Mouse (Mus musculus) CH12.LX (cell line): ENCODE measurements around the gene Acsbg2. TPM values are rescaled to one million over a fixed set of nuclear protein-coding genes. Genes with fewer than 3 reads are reported as not detected.

Source experiments
- DNase-seq: peaks from one replicate; pipeline ENCODE4 v3.0.0-alpha.2; 2013; ENCODE audit errors: extremely low read depth
- H3K27ac ChIP-seq: 2 replicates; pipeline ENCODE4 v1.5.1; 2012; ENCODE audit warnings: low read depth, mild to moderate bottlenecking, control low read depth, moderate library complexity; ENCODE audit not compliant: insufficient read depth
- H3K27me3 ChIP-seq: replicated peaks from 2 replicates; pipeline ENCODE3; 2012; ENCODE audit warnings: inconsistent platforms
- H3K36me3 ChIP-seq, 2 experiments: replicated peaks in 1 of 2; 2 replicates each; pipeline versions ENCODE3 to v1.6.1; 2012; ENCODE audit warnings: inconsistent platforms in 1 of 2, low read length in 1 of 2, mild to moderate bottlenecking in 1 of 2, mixed read lengths in 1 of 2, moderate library complexity in 1 of 2; ENCODE audit not compliant: control insufficient read depth in 1 of 2, insufficient read depth in 1 of 2
- H3K4me1 ChIP-seq, 2 experiments: 2 replicates each; pipeline ENCODE4 v1.6.1; 2012; ENCODE audit warnings: inconsistent platforms in 1 of 2, moderate library complexity in 1 of 2; ENCODE audit not compliant: insufficient read depth in 2 of 2, control insufficient read depth in 1 of 2
- H3K4me2 ChIP-seq: 2 replicates; pipeline ENCODE4 v1.6.1; 2012; ENCODE audit warnings: low read depth, mild to moderate bottlenecking, control low read depth; ENCODE audit not compliant: poor library complexity, insufficient read depth, severe bottlenecking
- H3K4me3 ChIP-seq, 3 experiments: fragments of 150-350 bp in 1 of 3; sonication (generic) in 1 of 3; replicated peaks in 1 of 3; 2 replicates each; pipeline versions ENCODE3 to v1.5.1; 2011 to 2012; ENCODE audit warnings: low read depth in 2 of 3, low read length in 2 of 3, mild to moderate bottlenecking in 2 of 3, moderate library complexity in 2 of 3, control low read depth in 1 of 3, improper control_type of control experiment in 1 of 3, inconsistent platforms in 1 of 3, mixed read lengths in 1 of 3; ENCODE audit not compliant: poor library complexity in 1 of 3
- H3K79me2 ChIP-seq: replicated peaks from 2 replicates; pipeline ENCODE4 v1.6.1; 2012; ENCODE audit warnings: mild to moderate bottlenecking, moderate library complexity; ENCODE audit not compliant: control insufficient read depth, poor library complexity, insufficient read depth, severe bottlenecking; ENCODE audit errors: extremely low read depth
- H3K9ac ChIP-seq: 2 replicates; pipeline ENCODE4 v1.6.1; 2012; ENCODE audit warnings: low read depth, mild to moderate bottlenecking, control low read depth, moderate library complexity; ENCODE audit not compliant: insufficient read depth
- H3K9me3 ChIP-seq: replicated peaks from 2 replicates; pipeline ENCODE3; 2012; ENCODE audit warnings: low read length, inconsistent platforms, mixed read lengths
- CTCF ChIP-seq, 2 experiments: IDR thresholded peaks in 1 of 2; conservative IDR thresholded peaks in 1 of 2; 2 replicates each; pipeline ENCODE4 v1.5.1; 2011 to 2012; ENCODE audit warnings: low read depth in 2 of 2, low read length in 2 of 2, improper control_type of control experiment in 1 of 2, inconsistent platforms in 1 of 2, mild to moderate bottlenecking in 1 of 2, moderate library complexity in 1 of 2
- ELF1 ChIP-seq: IDR thresholded peaks from 2 replicates; pipeline ENCODE4 v1.6.1; 2014; ENCODE audit warnings: low read depth, mild to moderate bottlenecking, inconsistent platforms, low read length, improper control_type of control experiment
- EP300 ChIP-seq: IDR thresholded peaks from 2 replicates; pipeline ENCODE4 v1.6.1; 2011; ENCODE audit warnings: low read length, improper control_type of control experiment
- ETS1 ChIP-seq: conservative IDR thresholded peaks from 2 replicates; pipeline ENCODE4 v1.6.1; 2012; ENCODE audit warnings: low read depth, mild to moderate bottlenecking, inconsistent platforms, low read length, improper control_type of control experiment, moderate library complexity
- GABPA ChIP-seq: IDR thresholded peaks from 2 replicates; pipeline ENCODE4 v1.6.1; 2012; ENCODE audit warnings: low read depth, low read length, improper control_type of control experiment, inconsistent platforms; ENCODE audit not compliant: insufficient replicate concordance
- HCFC1 ChIP-seq: IDR thresholded peaks from 2 replicates; pipeline ENCODE4 v1.6.1; 2012; ENCODE audit warnings: low read depth, mild to moderate bottlenecking, inconsistent platforms, low read length, improper control_type of control experiment
- IRF4 ChIP-seq: IDR thresholded peaks from 2 replicates; pipeline ENCODE4 v1.6.1; 2014; ENCODE audit warnings: low read depth, mild to moderate bottlenecking, inconsistent platforms, low read length, improper control_type of control experiment
- MAX ChIP-seq: IDR thresholded peaks from 2 replicates; pipeline ENCODE4 v1.6.1; 2011; ENCODE audit warnings: low read length, improper control_type of control experiment
- MAZ ChIP-seq: IDR thresholded peaks from 2 replicates; pipeline ENCODE4 v1.6.1; 2012; ENCODE audit warnings: low read depth, mild to moderate bottlenecking, inconsistent platforms, low read length, improper control_type of control experiment, moderate library complexity
- MEF2A ChIP-seq: IDR thresholded peaks from 2 replicates; pipeline ENCODE4 v1.6.1; 2014; ENCODE audit warnings: low read depth, mild to moderate bottlenecking, inconsistent platforms, low read length, improper control_type of control experiment, borderline replicate concordance
- MXI1 ChIP-seq: IDR thresholded peaks from 2 replicates; pipeline ENCODE4 v1.6.1; 2011; ENCODE audit warnings: mild to moderate bottlenecking, low read depth, low read length, improper control_type of control experiment
- NELFE ChIP-seq: IDR thresholded peaks from 2 replicates; pipeline ENCODE4 v1.6.1; 2011; ENCODE audit warnings: low read depth, low read length, improper control_type of control experiment
- NRF1 ChIP-seq: IDR thresholded peaks from 2 replicates; pipeline ENCODE4 v1.6.1; 2014; ENCODE audit warnings: low read depth, mild to moderate bottlenecking, inconsistent platforms, low read length, improper control_type of control experiment, moderate library complexity
- PAX5 ChIP-seq: IDR thresholded peaks from 2 replicates; pipeline ENCODE4 v1.6.1; 2012; ENCODE audit warnings: low read length, inconsistent platforms, mixed read lengths
- POLR2AphosphoS2 ChIP-seq: IDR thresholded peaks from 2 replicates; pipeline ENCODE4 v1.6.1; 2011; ENCODE audit warnings: low read depth, low read length, improper control_type of control experiment
- RAD21 ChIP-seq: IDR thresholded peaks from 2 replicates; pipeline ENCODE4 v1.6.1; 2011; ENCODE audit warnings: low read depth, mild to moderate bottlenecking, low read length, improper control_type of control experiment, moderate library complexity
- RCOR1 ChIP-seq: conservative IDR thresholded peaks from 2 replicates; pipeline ENCODE4 v1.6.1; 2012; ENCODE audit warnings: low read depth, mild to moderate bottlenecking, inconsistent platforms, low read length, improper control_type of control experiment
- TBP ChIP-seq: conservative IDR thresholded peaks from 2 replicates; pipeline ENCODE4 v1.6.1; 2011; ENCODE audit warnings: low read depth, low read length, improper control_type of control experiment
- TCF12 ChIP-seq: IDR thresholded peaks from 2 replicates; pipeline ENCODE4 v1.6.1; 2014; ENCODE audit warnings: low read depth, mild to moderate bottlenecking, inconsistent platforms, low read length, improper control_type of control experiment
- UBTF ChIP-seq: IDR thresholded peaks from 2 replicates; pipeline ENCODE4 v1.6.1; 2012; ENCODE audit warnings: low read depth, mild to moderate bottlenecking, inconsistent platforms, low read length, improper control_type of control experiment, moderate library complexity
- USF1 ChIP-seq: IDR thresholded peaks from 2 replicates; pipeline ENCODE4 v1.6.1; 2014; ENCODE audit warnings: low read depth, mild to moderate bottlenecking, inconsistent platforms, low read length, improper control_type of control experiment
- USF2 ChIP-seq: conservative IDR thresholded peaks from 2 replicates; pipeline ENCODE4 v1.6.1; 2011; ENCODE audit warnings: low read depth, low read length, improper control_type of control experiment
- ZMIZ1 ChIP-seq: IDR thresholded peaks from 2 replicates; pipeline ENCODE4 v1.6.1; 2012; ENCODE audit warnings: low read depth, mild to moderate bottlenecking, inconsistent platforms, low read length, improper control_type of control experiment
- dilution Hi-C: fragments of 300-500 bp; cut with MboI; formaldehyde crosslinking; loops from 2 replicates; pipeline ENCODE4 v1.14.3; 2020; ENCODE audit warnings: low sequenced_read_pairs; ENCODE audit not compliant: extremely low pct_unique_long_range_greater_than_20kb, extremely low pct_ligation_motif_present
- in situ Hi-C: fragments of 300-500 bp; cut with MboI; formaldehyde crosslinking; loops from 3 replicates; pipeline ENCODE4 v1.14.3; 2019; ENCODE audit warnings: low sequenced_read_pairs, low pct_ligation_motif_present, low pct_unique_long_range_greater_than_20kb, mixed read lengths
- polyA plus RNA-seq: library from polyadenylated mRNA; unstranded; fragments of >175 nt; gene quantifications from 2 replicates; pipeline ENCODE4 v1.2.1, GENCODE M21; 2012; ENCODE audit warnings: low read depth; ENCODE audit not compliant: insufficient read length
- total RNA-seq, 2 experiments: library from RNA; depleted of rRNA; stranded (reverse); fragments of 300-350 nt in 1 of 2; fragments of >200 nt in 1 of 2; gene quantifications; 2 replicates each; pipeline ENCODE4 v1.2.3; 2012 to 2014

Gene Acsbg2
- total and polyA plus RNA-seq, 3 experiments: not detected

DNA sequence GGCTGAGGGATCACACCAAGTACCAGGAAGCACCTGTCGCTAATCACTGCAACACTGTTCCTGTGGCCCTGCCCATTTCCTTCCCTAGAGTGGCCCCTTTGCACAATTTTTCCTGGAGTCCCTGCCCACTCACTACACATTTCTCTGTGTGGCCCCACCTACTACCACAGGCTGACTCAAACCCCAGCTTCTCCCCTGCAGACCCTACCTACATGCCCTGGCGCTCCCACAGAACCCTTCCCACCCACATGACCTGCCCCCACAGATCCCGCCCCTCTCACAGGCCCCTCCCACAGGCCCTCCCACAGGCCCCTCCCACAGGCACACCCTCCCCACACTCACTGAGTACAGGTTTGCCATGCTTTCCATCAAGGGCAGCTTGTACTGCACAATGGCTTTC lies 13.1 kb downstream of the Acsbg2 start:
- dilution Hi-C loops: no loop called here
- Histone ChIP-seq H3K27ac (no peak overlapping the region), H3K9ac (no peak overlapping the region), H3K9me3 (peaks cover 3% of the 10 kb centered on the region), H3K36me3 (no peaks in the 10 kb centered on the region)
- no peak for TF ChIP-seq EP300
- no peak for TF ChIP-seq UBTF
- TF ChIP-seq NELFE: no peak
- TF ChIP-seq MAX: no peak
- TF ChIP-seq POLR2AphosphoS2: no peak
- TF ChIP-seq MXI1: no peak
- TF ChIP-seq USF1: no peak
- TF ChIP-seq ZMIZ1: no peak
- no peak for TF ChIP-seq NRF1
- TF ChIP-seq PAX5: no peak
- TF ChIP-seq ELF1: no peak
- no peak for TF ChIP-seq RAD21
- no peak for TF ChIP-seq HCFC1
- TF ChIP-seq TBP: no peak
- TF ChIP-seq MEF2A: no peak
- TF ChIP-seq TCF12: no peak
- TF ChIP-seq, all 38 proteins: peak for 0
- Histone ChIP-seq H3K79me2 (no peaks in the 10 kb centered on the region), H3K27me3 (peaks cover 9% of the 10 kb centered on the region), H3K4me2 (no peak overlapping the region), H3K4me3 (no peak overlapping the region), H3K4me1 (peaks cover 2 to 8% of the 10 kb centered on the region in 2 experiments; a peak in 1 of 4 replicates)
- peak; percentile 39 for DNase-seq
- in situ Hi-C loops: no loop called here

DNA sequence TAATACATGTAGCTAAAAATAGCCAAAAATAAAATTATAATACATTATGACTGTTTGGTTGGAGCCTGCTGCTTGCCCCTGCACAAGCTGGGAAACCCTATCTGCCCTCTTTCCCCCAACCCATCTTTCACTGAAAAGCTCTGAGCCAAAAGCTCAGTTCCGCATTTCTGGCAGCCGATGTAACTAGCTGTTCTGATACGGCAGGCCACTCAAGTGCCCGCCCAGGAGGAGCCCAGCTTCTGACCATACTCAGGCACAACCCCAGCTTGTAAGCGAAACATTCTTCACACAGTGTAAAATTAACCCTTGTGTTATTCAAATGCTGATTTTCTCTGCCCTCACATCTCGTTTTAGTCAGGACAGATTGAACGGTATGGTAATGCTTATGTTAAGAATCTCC lies 15.3 kb downstream of the Acsbg2 start:
- Histone ChIP-seq H3K4me3 (no peak overlapping the region), H3K9me3 (no peaks in the 10 kb centered on the region), H3K9ac (no peak overlapping the region), H3K27me3 (peaks cover 16% of the 10 kb centered on the region), H3K4me2 (no peak overlapping the region), H3K27ac (no peak overlapping the region), H3K36me3 (no peaks in the 10 kb centered on the region), H3K79me2 (no peaks in the 10 kb centered on the region), H3K4me1 (peaks cover 2 to 8% of the 10 kb centered on the region in 2 experiments; a peak in 1 of 4 replicates)
- in situ Hi-C loops (no loop called here), dilution Hi-C loops (no loop called here)
- DNase-seq: peak; percentile 8
- TF ChIP-seq MAZ: no peak
- TF ChIP-seq NELFE: no peak
- TF ChIP-seq GABPA: no peak
- TF ChIP-seq CTCF (conservative IDR thresholded peaks at IDR 0.05 in 1 of 2, IDR thresholded peaks at IDR 0.05 in 1 of 2; ENCODE audit: low read depth in 2 of 2, low read length in 2 of 2): no peak
- TF ChIP-seq RCOR1: no peak
- TF ChIP-seq TBP: no peak
- peak; percentile 38; the same call in 1 of the 2 replicates for TF ChIP-seq ELF1
- 0 out of 2 replicates have a peak, but pooled peaks have one; percentile 26 for TF ChIP-seq IRF4
- TF ChIP-seq USF2: no peak
- TF ChIP-seq ETS1: no peak
